Mouse (Mus musculus): ENCODE measurements around the gene Defb30. TPM values are rescaled to one million over a fixed set of nuclear protein-coding genes. Genes with fewer than 3 reads are reported as not detected.

Defb30 gene
- polyA plus RNA-seq, 1 experiment from 2014 or later, result not detected

DNA sequence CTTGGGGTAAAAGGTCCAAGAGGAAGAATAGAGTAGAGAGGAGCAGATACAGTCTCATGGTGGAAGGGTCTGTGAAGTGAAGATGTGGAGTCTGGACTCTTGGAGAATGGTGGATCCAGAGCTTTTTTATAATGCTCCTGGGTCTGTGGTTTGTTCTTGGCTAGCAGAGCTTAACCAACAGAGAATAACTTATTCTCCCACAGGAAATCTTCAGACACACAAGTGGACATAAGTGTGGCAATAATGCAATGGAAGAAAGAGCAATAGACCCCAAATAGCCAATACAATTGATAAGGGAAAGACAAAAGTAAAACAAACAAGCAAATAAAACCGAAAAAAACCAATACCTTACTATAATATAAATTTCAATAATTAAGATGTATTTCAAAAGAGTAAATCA lies 65.3 kb downstream of the Defb30 start, which contains the start of gene Defb48:
Gene Defb48, minus strand, starts transcription at position 101 of the 400 bp plus-strand sequence.
- DNase-seq (ENCODE audit: low spot score), result no peak
- Histone ChIP-seq H3K9ac (ENCODE audit: low read depth, low read length) (no peak within 1 kb of the TSS), H3K4me1 (replicated peaks; ENCODE audit: control insufficient read depth, insufficient read depth, low read length) (no peaks in the 10 kb centered on the region), H3K27me3 (replicated peaks; ENCODE audit: control insufficient read depth, insufficient read depth, low read length) (no peaks in the 10 kb centered on the region), H3K36me3 (ENCODE audit: control insufficient read depth, insufficient read depth, low read length) (no peaks in the 10 kb centered on the region), H3K27ac (ENCODE audit: low read depth, low read length) (no peak within 1 kb of the TSS), H3K4me2 (no peak within 1 kb of the TSS), H3K9me3 (ENCODE audit: control insufficient read depth, low read length) (no peaks in the 10 kb centered on the region), H3K4me3 (ENCODE audit: low read depth, low read length) (no peak within 1 kb of the TSS)
- no peak for ATAC-seq (replicated peaks; ENCODE audit: low FRiP score)
- WGBS, result 64% methylated on average over 1 of the region's 1 CpGs

Other genes starting within 250 kb of the Defb30 start
- gene Wdfy2, start 212.3 kb downstream of the Defb30 start, polyA plus RNA-seq (2014; fragmentation: Nextera tagmentation; extraction: Ambion mirVana), result 6.0 and 6.7 TPM in 2 replicates
- not detected in 2 replicates for gene Defb48, start 65.5 kb downstream of the Defb30 start, polyA plus RNA-seq (2014; fragmentation: Nextera tagmentation; extraction: Ambion mirVana)
- not detected in 2 replicates for gene Defb47, start 51.9 kb downstream of the Defb30 start, polyA plus RNA-seq (2014; fragmentation: Nextera tagmentation; extraction: Ambion mirVana)
- gene Defb43, start 38.2 kb downstream of the Defb30 start, polyA plus RNA-seq (2014; fragmentation: Nextera tagmentation; extraction: Ambion mirVana), result not detected in 2 replicates
- 0.48 and 0.67 TPM in 2 replicates for gene Defb42, start 3.0 kb downstream of the Defb30 start, polyA plus RNA-seq (2014; fragmentation: Nextera tagmentation; extraction: Ambion mirVana)

Measured in liver, embryonic 11.5 days (tissue).